Mouse (Mus musculus): ENCODE results near the gene Cdk13.
A peak's percentile ranks its signal among the peaks of the same experiment; 100 is the strongest.

Cdk13 gene

GRCm38 (mm10) chr13:17772574-17772973, 32.3 kb downstream of the Cdk13 start:
- no peak for DNase-seq (ENCODE audit: low read depth in 2 of 2, low spot score in 2 of 2)

GRCm38 (mm10) chr13:17762405-17762804, 42.5 kb downstream of the Cdk13 start:
- no peak for DNase-seq (ENCODE audit: low read depth in 2 of 2, low spot score in 2 of 2)

GRCm38 (mm10) chr13:17754997-17755396, 49.9 kb downstream of the Cdk13 start:
- DNase-seq (ENCODE audit: low read depth in 2 of 2, low spot score in 2 of 2): no peak

- no peak for DNase-seq (ENCODE audit: low read depth in 2 of 2, low spot score in 2 of 2)
These were observed 76.1 kb downstream of the Cdk13 start for GRCm38 (mm10) chr13:17728798-17729197.

- DNase-seq (ENCODE audit: low read depth in 2 of 2, low spot score in 2 of 2): no peak
These were observed 77.0 kb downstream of the Cdk13 start for GRCm38 (mm10) chr13:17727922-17728321.

- DNase-seq (ENCODE audit: low read depth in 2 of 2, low spot score in 2 of 2): no peak
These were observed 87.5 kb downstream of the Cdk13 start for GRCm38 (mm10) chr13:17717357-17717756.

- no peak for DNase-seq (ENCODE audit: low read depth in 2 of 2, low spot score in 2 of 2)
These were observed 96.0 kb downstream of the Cdk13 start for GRCm38 (mm10) chr13:17708784-17709311.

GRCm38 (mm10) chr13:17705188-17705826, 99.6 kb downstream of the Cdk13 start:
- no peak for DNase-seq (ENCODE audit: low read depth in 2 of 2, low spot score in 2 of 2)

GRCm38 (mm10) chr13:17702311-17702710, 102.6 kb downstream of the Cdk13 start:
- DNase-seq (ENCODE audit: low read depth in 2 of 2, low spot score in 2 of 2): no peak

GRCm38 (mm10) chr13:17701322-17701721, 103.6 kb downstream of the Cdk13 start:
- no peak for DNase-seq (ENCODE audit: low read depth in 2 of 2, low spot score in 2 of 2)

- DNase-seq (ENCODE audit: low read depth in 2 of 2, low spot score in 2 of 2): no peak
These were observed 104.7 kb downstream of the Cdk13 start for GRCm38 (mm10) chr13:17700090-17700715.

- no peak for DNase-seq (ENCODE audit: low read depth in 2 of 2, low spot score in 2 of 2)
These were observed 108.9 kb downstream of the Cdk13 start for GRCm38 (mm10) chr13:17695898-17696580.

- peak; percentile 100 for DNase-seq (ENCODE audit: low read depth in 2 of 2, low spot score in 2 of 2)
These were observed 109.8 kb downstream of the Cdk13 start, which contains the start of the genes Mplkip and Sugct for GRCm38 (mm10) chr13:17694911-17695699. Gene Mplkip (plus strand): TSS chr13:17695192. Gene Sugct (minus strand): TSS chr13:17695553.

- no peak for DNase-seq (ENCODE audit: low read depth in 2 of 2, low spot score in 2 of 2)
These were observed 110.5 kb downstream of the Cdk13 start for GRCm38 (mm10) chr13:17694414-17694813.

- DNase-seq (ENCODE audit: low read depth in 2 of 2, low spot score in 2 of 2): no peak
These were observed 111.1 kb downstream of the Cdk13 start for GRCm38 (mm10) chr13:17693816-17694215.

- DNase-seq (ENCODE audit: low read depth in 2 of 2, low spot score in 2 of 2): no peak
These were observed 113.5 kb downstream of the Cdk13 start for GRCm38 (mm10) chr13:17691436-17691835.

- DNase-seq (ENCODE audit: low read depth in 2 of 2, low spot score in 2 of 2): no peak
These were observed 114.2 kb downstream of the Cdk13 start for GRCm38 (mm10) chr13:17690686-17691085.

- no peak for DNase-seq (ENCODE audit: low read depth in 2 of 2, low spot score in 2 of 2)
These were observed 115.4 kb downstream of the Cdk13 start for GRCm38 (mm10) chr13:17689461-17689860.

GRCm38 (mm10) chr13:17671122-17671521, 133.8 kb downstream of the Cdk13 start:
- no peak for DNase-seq (ENCODE audit: low read depth in 2 of 2, low spot score in 2 of 2)

- no peak for DNase-seq (ENCODE audit: low read depth in 2 of 2, low spot score in 2 of 2)
These were observed 137.5 kb downstream of the Cdk13 start for GRCm38 (mm10) chr13:17667380-17667779.
